Mouse (Mus musculus): ENCODE results near the gene Ly86. TPM values are rescaled to one million over a fixed set of nuclear protein-coding genes. Genes with fewer than 3 reads are reported as not detected.

The Ly86 gene
- polyA plus RNA-seq, 1 experiment from 2014 or later, result 5.1 TPM

GRCm38 (mm10) chr13:37455561-37455960 is 110.6 kb downstream of the Ly86 start:
- Histone ChIP-seq H3K27me3 (ENCODE audit: control insufficient read depth, insufficient read depth, low read length) (no peaks in the 10 kb centered on the region), H3K27ac (ENCODE audit: low read depth, low read length) (no peak overlapping the region), H3K9me3 (ENCODE audit: control insufficient read depth, low read length) (no peaks in the 10 kb centered on the region), H3K4me1 (ENCODE audit: control insufficient read depth, insufficient read depth, low read length) (no peaks in the 10 kb centered on the region), H3K9ac (replicated peaks; ENCODE audit: low read depth, low read length) (no peak overlapping the region), H3K4me2 (ENCODE audit: low read depth, low read length) (no peak overlapping the region), H3K4me3 (ENCODE audit: low read depth, low read length) (no peak overlapping the region), H3K36me3 (ENCODE audit: control insufficient read depth, insufficient read depth, low read length) (no peaks in the 10 kb centered on the region)
- ATAC-seq (ENCODE audit: low read depth), result no peak
- WGBS, result 82% methylated on average over 3 of the region's 3 CpGs

- Histone ChIP-seq H3K27me3 (ENCODE audit: control insufficient read depth, insufficient read depth, low read length) (no peaks in the 10 kb centered on the region), H3K4me1 (ENCODE audit: control insufficient read depth, insufficient read depth, low read length) (no peaks in the 10 kb centered on the region), H3K27ac (ENCODE audit: low read depth, low read length) (no peak overlapping the region), H3K9ac (replicated peaks; ENCODE audit: low read depth, low read length) (no peak overlapping the region), H3K4me3 (ENCODE audit: low read depth, low read length) (no peak overlapping the region), H3K4me2 (ENCODE audit: low read depth, low read length) (no peak overlapping the region), H3K36me3 (ENCODE audit: control insufficient read depth, insufficient read depth, low read length) (no peaks in the 10 kb centered on the region), H3K9me3 (ENCODE audit: control insufficient read depth, low read length) (no peaks in the 10 kb centered on the region)
- WGBS, result 50% methylated on average over 11 of the region's 11 CpGs
- peak; percentile 68; the same call in 1 of the 2 replicates for ATAC-seq (ENCODE audit: low read depth)
Observed at GRCm38 (mm10) chr13:37457007-37457827, 112.2 kb downstream of the Ly86 start.

- ATAC-seq (ENCODE audit: low read depth), result no peak
- 89% methylated on average over 5 of the region's 5 CpGs for WGBS
- no peaks in the 10 kb centered on the region for H3K36me3 ChIP-seq (ENCODE audit: control insufficient read depth, insufficient read depth, low read length)
- H3K4me2 ChIP-seq (ENCODE audit: low read depth, low read length), result no peak overlapping the region
- no peaks in the 10 kb centered on the region for H3K4me1 ChIP-seq (ENCODE audit: control insufficient read depth, insufficient read depth, low read length)
- no peak overlapping the region for H3K4me3 ChIP-seq (ENCODE audit: low read depth, low read length)
- no peak overlapping the region for H3K27ac ChIP-seq (ENCODE audit: low read depth, low read length)
- H3K9ac ChIP-seq (replicated peaks; ENCODE audit: low read depth, low read length), result no peak overlapping the region
- no peaks in the 10 kb centered on the region for H3K27me3 ChIP-seq (ENCODE audit: control insufficient read depth, insufficient read depth, low read length)
- H3K9me3 ChIP-seq (ENCODE audit: control insufficient read depth, low read length), result no peaks in the 10 kb centered on the region
Observed at GRCm38 (mm10) chr13:37458557-37458956, 113.5 kb downstream of the Ly86 start.

- 73% methylated on average over 10 of the region's 10 CpGs for WGBS
- no peak overlapping the region for H3K27ac ChIP-seq (ENCODE audit: low read depth, low read length)
- no peak for ATAC-seq (ENCODE audit: low read depth)
Observed at GRCm38 (mm10) chr13:37459022-37459421, 114.0 kb downstream of the Ly86 start.

GRCm38 (mm10) chr13:37459957-37460930 is 115.2 kb downstream of the Ly86 start:
- H3K27me3 ChIP-seq (ENCODE audit: control insufficient read depth, insufficient read depth, low read length), result no peaks in the 10 kb centered on the region
- no peak for ATAC-seq (ENCODE audit: low read depth)
- H3K9ac ChIP-seq (replicated peaks; ENCODE audit: low read depth, low read length), result no peak overlapping the region
- no peaks in the 10 kb centered on the region for H3K4me1 ChIP-seq (ENCODE audit: control insufficient read depth, insufficient read depth, low read length)
- no peak overlapping the region for H3K27ac ChIP-seq (ENCODE audit: low read depth, low read length)
- no peak overlapping the region for H3K4me2 ChIP-seq (ENCODE audit: low read depth, low read length)
- no peak overlapping the region for H3K4me3 ChIP-seq (ENCODE audit: low read depth, low read length)
- H3K9me3 ChIP-seq (ENCODE audit: control insufficient read depth, low read length), result no peaks in the 10 kb centered on the region
- 58% methylated on average over 28 of the region's 28 CpGs for WGBS
- no peaks in the 10 kb centered on the region for H3K36me3 ChIP-seq (ENCODE audit: control insufficient read depth, insufficient read depth, low read length)

More at GRCm38 (mm10) chr13:37459022-37459421, 114.0 kb downstream of the Ly86 start:
- Histone ChIP-seq H3K4me2 (ENCODE audit: low read depth, low read length) (no peak overlapping the region), H3K4me1 (ENCODE audit: control insufficient read depth, insufficient read depth, low read length) (no peaks in the 10 kb centered on the region), H3K27me3 (ENCODE audit: control insufficient read depth, insufficient read depth, low read length) (no peaks in the 10 kb centered on the region), H3K9me3 (ENCODE audit: control insufficient read depth, low read length) (no peaks in the 10 kb centered on the region), H3K36me3 (ENCODE audit: control insufficient read depth, insufficient read depth, low read length) (no peaks in the 10 kb centered on the region), H3K4me3 (ENCODE audit: low read depth, low read length) (no peak overlapping the region), H3K9ac (replicated peaks; ENCODE audit: low read depth, low read length) (no peak overlapping the region)

GRCm38 (mm10) chr13:37462049-37462702 is 117.2 kb downstream of the Ly86 start:
- H3K4me1 ChIP-seq (ENCODE audit: control insufficient read depth, insufficient read depth, low read length), result no peaks in the 10 kb centered on the region
- H3K4me2 ChIP-seq (ENCODE audit: low read depth, low read length), result no peak overlapping the region
- no peak overlapping the region for H3K9ac ChIP-seq (replicated peaks; ENCODE audit: low read depth, low read length)
- no peak overlapping the region for H3K27ac ChIP-seq (ENCODE audit: low read depth, low read length)
- WGBS, result 90% methylated on average over 12 of the region's 12 CpGs
- no peak for ATAC-seq (ENCODE audit: low read depth)
- no peak overlapping the region for H3K4me3 ChIP-seq (ENCODE audit: low read depth, low read length)
- no peaks in the 10 kb centered on the region for H3K36me3 ChIP-seq (ENCODE audit: control insufficient read depth, insufficient read depth, low read length)
- H3K9me3 ChIP-seq (ENCODE audit: control insufficient read depth, low read length), result no peaks in the 10 kb centered on the region
- no peaks in the 10 kb centered on the region; the same call in 1 of the 2 replicates for H3K27me3 ChIP-seq (ENCODE audit: control insufficient read depth, insufficient read depth, low read length)

- Histone ChIP-seq H3K4me3 (ENCODE audit: low read depth, low read length) (no peak overlapping the region), H3K27ac (ENCODE audit: low read depth, low read length) (no peak overlapping the region), H3K4me1 (ENCODE audit: control insufficient read depth, insufficient read depth, low read length) (peaks cover 3% of the 10 kb centered on the region; the same call in 1 of the 2 replicates), H3K36me3 (ENCODE audit: control insufficient read depth, insufficient read depth, low read length) (no peaks in the 10 kb centered on the region), H3K9ac (replicated peaks; ENCODE audit: low read depth, low read length) (no peak overlapping the region), H3K9me3 (ENCODE audit: control insufficient read depth, low read length) (no peaks in the 10 kb centered on the region), H3K4me2 (ENCODE audit: low read depth, low read length) (no peak overlapping the region), H3K27me3 (ENCODE audit: control insufficient read depth, insufficient read depth, low read length) (no peaks in the 10 kb centered on the region; the same call in 1 of the 2 replicates)
- ATAC-seq (ENCODE audit: low read depth), result no peak
- 86% methylated on average over 6 of the region's 6 CpGs for WGBS
Observed at GRCm38 (mm10) chr13:37465710-37466109, 120.7 kb downstream of the Ly86 start.

- Histone ChIP-seq H3K4me2 (ENCODE audit: low read depth, low read length) (no peak overlapping the region; the same call in 1 of the 2 replicates), H3K27ac (ENCODE audit: low read depth, low read length) (no peak overlapping the region), H3K9ac (replicated peaks; ENCODE audit: low read depth, low read length) (no peak overlapping the region), H3K4me1 (ENCODE audit: control insufficient read depth, insufficient read depth, low read length) (peaks cover 3% of the 10 kb centered on the region; the same call in 1 of the 2 replicates), H3K27me3 (ENCODE audit: control insufficient read depth, insufficient read depth, low read length) (no peaks in the 10 kb centered on the region; the same call in 1 of the 2 replicates), H3K9me3 (ENCODE audit: control insufficient read depth, low read length) (no peaks in the 10 kb centered on the region), H3K36me3 (ENCODE audit: control insufficient read depth, insufficient read depth, low read length) (no peaks in the 10 kb centered on the region), H3K4me3 (ENCODE audit: low read depth, low read length) (no peak overlapping the region)
- ATAC-seq (ENCODE audit: low read depth), result peak; percentile 40; the same call in 1 of the 2 replicates
- 6% methylated on average over 8 of the region's 8 CpGs for WGBS
Observed at GRCm38 (mm10) chr13:37467795-37468194, 122.8 kb downstream of the Ly86 start.
